Mouse (Mus musculus): Measurements from ENCODE around the gene Mettl21a. TPM values are rescaled to one million over a fixed set of nuclear protein-coding genes. Genes with fewer than 3 reads are reported as not detected.
A peak's percentile ranks its signal among the peaks of the same experiment; 100 is the strongest.

The Mettl21a gene
- polyA plus RNA-seq, 1 experiment from 2014 or later, result 15.6 TPM

GRCm38 (mm10) chr1:64631526-64631925, 14.5 kb upstream of the Mettl21a start:
- Histone ChIP-seq H3K4me1 (replicated peaks) (no peaks in the 10 kb centered on the region), H3K36me3 (no peaks in the 10 kb centered on the region), H3K9ac (no peak overlapping the region), H3K9me3 (no peaks in the 10 kb centered on the region), H3K27ac (replicated peaks) (no peak overlapping the region), H3K27me3 (no peaks in the 10 kb centered on the region), H3K4me3 (no peak overlapping the region), H3K4me2 (no peak overlapping the region)
- WGBS, result 67% methylated on average over 5 of the region's 5 CpGs
- ATAC-seq (ENCODE audit: low read depth), result no peak

GRCm38 (mm10) chr1:64625214-64625613, 8.2 kb upstream of the Mettl21a start:
- Histone ChIP-seq H3K9ac (no peak overlapping the region), H3K27me3 (no peaks in the 10 kb centered on the region), H3K4me1 (replicated peaks) (peaks cover 7% of the 10 kb centered on the region), H3K4me2 (no peak overlapping the region), H3K4me3 (no peak overlapping the region), H3K9me3 (no peaks in the 10 kb centered on the region), H3K36me3 (no peaks in the 10 kb centered on the region), H3K27ac (replicated peaks) (no peak overlapping the region)
- no peak for ATAC-seq (ENCODE audit: low read depth)

GRCm38 (mm10) chr1:64623558-64624435, 6.8 kb upstream of the Mettl21a start:
- H3K27ac ChIP-seq (replicated peaks), result no peak overlapping the region
- H3K4me2 ChIP-seq, result no peak overlapping the region
- H3K9ac ChIP-seq, result no peak overlapping the region
- H3K27me3 ChIP-seq, result no peaks in the 10 kb centered on the region
- no peaks in the 10 kb centered on the region for H3K36me3 ChIP-seq
- no peak for ATAC-seq (ENCODE audit: low read depth)
- H3K4me1 ChIP-seq (replicated peaks), result peaks cover 7% of the 10 kb centered on the region
- no peak overlapping the region for H3K4me3 ChIP-seq
- WGBS, result 51% methylated on average over 12 of the region's 12 CpGs
- H3K9me3 ChIP-seq, result no peaks in the 10 kb centered on the region

- Histone ChIP-seq H3K27ac (replicated peaks) (no peak overlapping the region), H3K4me2 (no peak overlapping the region), H3K9me3 (no peaks in the 10 kb centered on the region), H3K4me1 (replicated peaks) (peaks cover 21% of the 10 kb centered on the region), H3K9ac (no peak overlapping the region), H3K36me3 (no peaks in the 10 kb centered on the region), H3K27me3 (no peaks in the 10 kb centered on the region), H3K4me3 (no peak overlapping the region)
- ATAC-seq (ENCODE audit: low read depth), result no peak
- WGBS, result 82% methylated on average over 5 of the region's 5 CpGs
Observed at GRCm38 (mm10) chr1:64621116-64621515, 4.1 kb upstream of the Mettl21a start.

GRCm38 (mm10) chr1:64618226-64618625, 1.2 kb upstream of the Mettl21a start:
- H3K9ac ChIP-seq, result peak overlapping the region; percentile 96
- H3K9me3 ChIP-seq, result no peaks in the 10 kb centered on the region
- H3K4me2 ChIP-seq, result peak overlapping the region; percentile 73
- peaks cover 24% of the 10 kb centered on the region for H3K4me1 ChIP-seq (replicated peaks)
- H3K36me3 ChIP-seq, result peaks cover 5% of the 10 kb centered on the region; the same call in 1 of the 2 replicates
- ATAC-seq (ENCODE audit: low read depth), result no peak
- no peaks in the 10 kb centered on the region for H3K27me3 ChIP-seq
- peak overlapping the region; percentile 85 for H3K4me3 ChIP-seq
- H3K27ac ChIP-seq (replicated peaks), result 0 out of 2 replicates have a peak overlapping the region, but pooled peaks have one; percentile 98
- 75% methylated on average over 3 of the region's 3 CpGs for WGBS

GRCm38 (mm10) chr1:64617715-64617984, 608 bp upstream of the Mettl21a start:
- Histone ChIP-seq H3K4me3 (peak overlapping the region; percentile 85), H3K27ac (replicated peaks) (peak overlapping the region; percentile 98), H3K4me1 (replicated peaks) (peaks cover 24% of the 10 kb centered on the region), H3K4me2 (peak overlapping the region; percentile 73), H3K36me3 (peaks cover 9% of the 10 kb centered on the region; the same call in 1 of the 2 replicates), H3K9me3 (no peaks in the 10 kb centered on the region), H3K27me3 (no peaks in the 10 kb centered on the region), H3K9ac (peak overlapping the region; percentile 96)
- under 1% methylated on average over 15 of the region's 15 CpGs for WGBS
- ATAC-seq (ENCODE audit: low read depth), result peak; percentile 86

- Histone ChIP-seq H3K27me3 (no peaks in the 10 kb centered on the region), H3K36me3 (peaks cover 15% of the 10 kb centered on the region), H3K4me2 (peak overlapping the region; percentile 73), H3K27ac (replicated peaks) (peak overlapping the region; percentile 98), H3K9ac (peak overlapping the region; percentile 96), H3K4me3 (peak overlapping the region; percentile 85), H3K4me1 (replicated peaks) (peaks cover 24% of the 10 kb centered on the region), H3K9me3 (no peaks in the 10 kb centered on the region)
- WGBS, result 6% methylated on average over 8 of the region's 8 CpGs
- peak; percentile 52 for ATAC-seq (ENCODE audit: low read depth)
Observed at GRCm38 (mm10) chr1:64616531-64616880, 536 bp downstream of the Mettl21a start.

GRCm38 (mm10) chr1:64616076-64616475, 966 bp downstream of the Mettl21a start:
- peaks cover 24% of the 10 kb centered on the region for H3K4me1 ChIP-seq (replicated peaks)
- H3K36me3 ChIP-seq, result peaks cover 15% of the 10 kb centered on the region
- whole genome bisulfite sequencing, result 67% methylated on average over 6 of the region's 6 CpGs
- no peak for ATAC-seq (ENCODE audit: low read depth)
- H3K4me2 ChIP-seq, result peak overlapping the region; percentile 73
- no peaks in the 10 kb centered on the region for H3K27me3 ChIP-seq
- H3K9ac ChIP-seq, result peak overlapping the region; percentile 96
- no peak overlapping the region for H3K27ac ChIP-seq (replicated peaks)
- H3K9me3 ChIP-seq, result no peaks in the 10 kb centered on the region
- peak overlapping the region; percentile 85 for H3K4me3 ChIP-seq

GRCm38 (mm10) chr1:64615531-64615991, 1.5 kb downstream of the Mettl21a start:
- Histone ChIP-seq H3K4me3 (no peak overlapping the region), H3K4me1 (replicated peaks) (peaks cover 24% of the 10 kb centered on the region), H3K9me3 (no peaks in the 10 kb centered on the region), H3K27ac (replicated peaks) (no peak overlapping the region), H3K27me3 (no peaks in the 10 kb centered on the region), H3K4me2 (peak overlapping the region; percentile 73; the same call in 1 of the 2 replicates), H3K36me3 (peaks cover 15% of the 10 kb centered on the region), H3K9ac (no peak overlapping the region)
- WGBS, result 87% methylated on average over 11 of the region's 11 CpGs
- no peak for ATAC-seq (ENCODE audit: low read depth)

- Histone ChIP-seq H3K4me2 (no peak overlapping the region), H3K4me3 (no peak overlapping the region), H3K36me3 (peaks cover 19% of the 10 kb centered on the region), H3K9me3 (no peaks in the 10 kb centered on the region), H3K9ac (no peak overlapping the region), H3K4me1 (replicated peaks) (peaks cover 24% of the 10 kb centered on the region), H3K27me3 (no peaks in the 10 kb centered on the region), H3K27ac (replicated peaks) (no peak overlapping the region)
- WGBS, result 84% methylated on average over 10 of the region's 10 CpGs
- no peak for ATAC-seq (ENCODE audit: low read depth)
Observed at GRCm38 (mm10) chr1:64614801-64615345, 2.2 kb downstream of the Mettl21a start.

- WGBS, result 92% methylated on average over 9 of the region's 9 CpGs
- Histone ChIP-seq H3K9ac (no peak overlapping the region), H3K27me3 (no peaks in the 10 kb centered on the region), H3K4me1 (replicated peaks) (peaks cover 24% of the 10 kb centered on the region), H3K9me3 (no peaks in the 10 kb centered on the region), H3K36me3 (peaks cover 24% of the 10 kb centered on the region), H3K4me2 (no peak overlapping the region), H3K4me3 (no peak overlapping the region), H3K27ac (replicated peaks) (no peak overlapping the region)
- no peak for ATAC-seq (ENCODE audit: low read depth)
Observed at GRCm38 (mm10) chr1:64614311-64614710, 2.7 kb downstream of the Mettl21a start.

- Histone ChIP-seq H3K27me3 (no peaks in the 10 kb centered on the region), H3K4me1 (replicated peaks) (no peaks in the 10 kb centered on the region), H3K4me3 (no peak overlapping the region), H3K9me3 (no peaks in the 10 kb centered on the region), H3K36me3 (peaks cover 45% of the 10 kb centered on the region), H3K9ac (no peak overlapping the region), H3K27ac (replicated peaks) (no peak overlapping the region), H3K4me2 (no peak overlapping the region)
- ATAC-seq (ENCODE audit: low read depth), result no peak
- WGBS, result 86% methylated on average over 9 of the region's 9 CpGs
Observed at GRCm38 (mm10) chr1:64609976-64610375, 7.1 kb downstream of the Mettl21a start.

Data from neural tube, embryonic 13.5 days (tissue).